Mouse (Mus musculus) thymus, postnatal 4 days (tissue): Measurements from ENCODE around the gene Ccdc42.

Experiments used
- DNase-seq: peaks from one replicate; pipeline ENCODE4 v3.0.0; 2021

The Ccdc42 gene

GRCm38 (mm10) chr11:68589055-68589809 is 2.4 kb downstream of the Ccdc42 start:
- peak; percentile 90 for DNase-seq

DNA sequence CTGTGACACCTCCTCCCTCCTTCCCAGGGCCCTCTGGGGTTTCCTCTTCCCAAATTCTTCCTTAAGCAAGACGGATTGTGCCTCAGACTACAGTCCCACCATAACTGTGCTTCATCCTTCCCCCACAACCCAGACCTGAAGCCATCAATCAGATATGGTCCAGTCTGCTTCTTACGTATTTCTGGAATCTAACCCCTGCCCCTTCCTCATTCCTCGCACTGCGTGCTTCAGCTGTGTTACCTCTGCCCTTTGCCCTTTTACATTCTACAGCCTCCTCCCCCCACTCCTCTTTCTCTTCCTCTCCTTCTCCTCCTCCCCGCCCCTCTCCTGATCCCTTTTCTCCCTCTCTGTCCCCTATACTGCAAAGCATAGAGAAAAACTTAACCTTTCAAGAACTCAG is 4.9 kb downstream of the Ccdc42 start:
- DNase-seq: no peak

DNA sequence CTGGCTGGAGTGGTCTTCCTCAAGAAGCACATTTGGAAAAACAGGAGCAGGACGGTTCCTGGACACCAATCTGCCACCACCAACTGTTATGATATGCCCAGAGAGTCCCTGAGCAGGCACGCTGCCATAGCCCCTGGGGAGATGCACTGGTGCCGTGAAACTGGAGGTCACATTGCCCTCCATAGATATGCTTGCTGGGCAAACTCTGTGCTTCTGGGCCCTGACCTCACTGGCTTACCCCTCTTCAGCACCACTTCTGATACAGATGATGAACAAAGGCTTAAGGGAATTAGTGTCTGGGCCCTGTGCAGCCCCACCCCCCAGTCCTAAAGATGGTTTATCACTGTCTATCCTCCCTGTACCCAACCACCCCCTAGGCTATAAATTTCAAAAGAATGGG is 6.4 kb downstream of the Ccdc42 start:
- DNase-seq: no peak

DNA sequence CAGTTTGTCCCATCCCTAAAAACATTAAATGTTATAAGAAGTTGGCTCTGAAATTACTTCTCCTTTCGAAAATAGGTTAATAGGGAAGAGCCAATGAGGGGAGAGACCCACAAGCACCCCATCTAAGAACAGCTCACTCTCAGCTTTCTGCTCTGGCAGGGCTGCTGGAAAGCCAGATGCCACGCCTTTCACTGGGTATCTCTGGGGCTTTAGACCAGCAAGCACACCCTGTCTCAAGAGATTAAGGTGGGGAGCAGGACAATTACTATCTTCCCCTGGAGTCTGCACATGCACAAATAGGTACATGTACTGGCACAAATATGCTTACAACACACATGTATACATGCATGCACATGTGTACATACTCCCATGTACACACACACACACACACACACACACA is 11.1 kb downstream of the Ccdc42 start:
- no peak for DNase-seq

GRCm38 (mm10) chr11:68600551-68601021 is 13.8 kb downstream of the Ccdc42 start:
- no peak for DNase-seq

DNA sequence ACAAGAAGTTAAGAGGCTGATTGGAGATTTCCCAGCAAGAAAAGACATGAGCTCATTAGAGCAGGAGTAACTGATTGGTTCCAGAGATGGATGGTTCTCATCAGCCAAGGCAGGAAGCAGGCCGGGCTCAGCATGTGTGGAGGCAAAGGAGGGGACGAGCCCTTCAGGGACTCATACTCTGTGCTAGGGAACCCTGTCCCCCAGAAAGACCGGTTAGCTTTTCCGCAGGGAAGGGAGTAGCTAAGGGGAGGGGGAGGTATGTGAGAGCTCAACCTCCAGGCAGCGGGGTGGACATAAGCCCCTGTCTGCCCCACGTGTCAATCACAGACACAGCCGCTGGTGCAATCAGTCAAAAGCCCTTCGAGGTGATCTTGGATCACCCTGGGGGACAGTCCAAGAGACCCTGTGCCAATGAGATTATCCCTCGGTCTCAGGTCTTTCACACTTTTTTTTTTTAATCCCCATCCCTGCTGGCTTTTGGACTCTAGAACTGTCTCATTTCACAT is 14.7 kb downstream of the Ccdc42 start:
- DNase-seq: no peak

- no peak for DNase-seq
Measured at GRCm38 (mm10) chr11:68602200-68602931, 15.5 kb downstream of the Ccdc42 start.

GRCm38 (mm10) chr11:68607046-68607445 is 20.2 kb downstream of the Ccdc42 start:
- DNase-seq: no peak

DNA sequence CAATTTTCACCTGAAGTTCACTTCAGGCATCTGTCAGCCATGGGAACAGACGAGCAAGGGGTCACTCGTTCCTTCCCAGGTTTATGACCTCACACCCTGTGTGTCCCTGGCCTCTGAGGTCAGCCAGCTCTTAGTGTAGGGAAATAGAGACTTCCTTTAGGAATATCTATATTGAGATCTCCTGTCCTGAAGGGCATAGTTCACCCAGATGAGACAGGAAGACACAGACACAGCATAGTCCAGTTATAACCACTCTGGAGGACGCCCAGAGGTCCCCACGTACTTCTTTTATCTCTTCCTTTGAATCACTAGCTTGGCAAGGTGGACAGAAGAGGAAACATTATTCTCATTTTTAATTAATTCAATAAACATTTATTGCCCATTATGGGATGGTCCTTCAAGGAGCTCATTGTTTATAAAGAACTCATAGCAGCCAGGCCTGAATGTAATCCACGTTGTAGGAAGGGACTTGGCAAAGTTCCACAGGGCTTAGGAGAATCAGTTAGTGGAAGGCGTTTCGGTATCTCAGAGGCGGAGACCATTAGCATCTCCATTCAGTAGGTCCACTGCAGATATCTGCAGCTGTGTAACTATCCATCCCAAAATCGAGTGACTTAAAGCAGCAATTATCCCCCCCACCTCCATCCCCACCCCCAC is 23.2 kb downstream of the Ccdc42 start:
- no peak for DNase-seq

GRCm38 (mm10) chr11:68610567-68610947 is 23.7 kb downstream of the Ccdc42 start:
- DNase-seq: no peak

DNA sequence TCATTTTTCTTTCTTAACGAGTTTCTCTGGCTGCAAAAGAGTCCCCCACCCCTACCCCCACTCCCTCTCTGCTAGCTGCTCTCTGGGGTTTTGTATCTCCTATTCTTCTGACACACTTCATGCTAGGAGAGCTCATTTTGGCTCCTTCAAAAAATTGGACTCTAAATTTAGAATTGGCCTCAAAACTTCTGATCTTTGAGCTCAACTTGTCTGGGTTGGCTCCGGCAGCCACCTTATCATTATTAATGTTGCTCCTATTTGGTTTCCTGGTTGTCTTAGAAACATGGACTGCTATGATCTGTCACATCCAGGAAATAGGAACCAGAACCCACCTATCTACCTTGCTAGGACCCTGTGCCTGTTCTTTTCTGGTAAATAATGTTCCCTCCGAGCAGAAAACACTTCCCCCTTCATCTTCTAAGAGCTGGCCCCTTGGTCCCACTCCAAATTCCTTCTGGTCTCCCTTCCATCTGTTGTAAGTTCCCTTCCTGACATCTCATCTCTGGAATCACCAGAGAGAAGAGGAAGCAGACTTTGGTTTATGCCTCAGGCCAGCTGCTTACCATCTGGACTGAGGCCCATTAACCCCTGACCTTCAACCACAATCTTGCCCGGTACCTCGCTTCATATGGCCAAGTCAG is 26.4 kb downstream of the Ccdc42 start:
- no peak for DNase-seq

DNA sequence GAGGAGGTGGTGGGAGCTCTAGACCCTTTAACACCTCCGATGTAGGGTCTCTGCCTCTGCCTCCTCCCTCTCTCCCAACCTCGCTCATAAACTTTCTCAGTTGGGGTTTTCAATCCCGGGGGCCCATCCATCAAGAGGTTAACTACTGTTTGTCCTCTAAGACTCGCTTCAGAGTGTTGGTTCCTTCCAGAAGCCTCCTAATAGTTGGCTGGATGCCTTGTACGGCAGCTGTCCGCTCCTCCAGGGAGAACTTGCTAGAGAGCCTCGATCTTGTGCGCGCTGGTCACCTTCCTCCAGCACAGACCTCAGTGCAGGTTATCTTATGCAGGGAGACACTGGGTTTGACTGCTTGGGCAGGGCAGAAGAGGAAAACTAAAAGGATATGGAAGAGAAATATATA is 35.9 kb downstream of the Ccdc42 start:
- DNase-seq: no peak

GRCm38 (mm10) chr11:68623225-68623870 is 36.5 kb downstream of the Ccdc42 start:
- peak; percentile 57 for DNase-seq

GRCm38 (mm10) chr11:68623871-68624258 is 37.0 kb downstream of the Ccdc42 start:
- DNase-seq: no peak

- no peak for DNase-seq
Measured at GRCm38 (mm10) chr11:68631611-68632316, 44.9 kb downstream of the Ccdc42 start.

- DNase-seq: no peak
Measured at GRCm38 (mm10) chr11:68637861-68638615, 51.2 kb downstream of the Ccdc42 start.

- no peak for DNase-seq
Measured at GRCm38 (mm10) chr11:68641361-68641760, 54.5 kb downstream of the Ccdc42 start.

- no peak for DNase-seq
Measured at GRCm38 (mm10) chr11:68644781-68645180, 58.0 kb downstream of the Ccdc42 start.
